Mouse (Mus musculus) stomach, postnatal 0 days (tissue): ENCODE results near the gene Eif5.

Experiments used
- CTCF ChIP-seq: IDR thresholded peaks from 2 replicates; pipeline ENCODE4 v1.5.1; 2016; ENCODE audit warnings: antibody characterized with exemption, low read depth, mild to moderate bottlenecking, moderate library complexity
- EP300 ChIP-seq: optimal IDR thresholded peaks from 2 replicates; pipeline ENCODE3; 2016; ENCODE audit warnings: antibody characterized with exemption

DNA sequence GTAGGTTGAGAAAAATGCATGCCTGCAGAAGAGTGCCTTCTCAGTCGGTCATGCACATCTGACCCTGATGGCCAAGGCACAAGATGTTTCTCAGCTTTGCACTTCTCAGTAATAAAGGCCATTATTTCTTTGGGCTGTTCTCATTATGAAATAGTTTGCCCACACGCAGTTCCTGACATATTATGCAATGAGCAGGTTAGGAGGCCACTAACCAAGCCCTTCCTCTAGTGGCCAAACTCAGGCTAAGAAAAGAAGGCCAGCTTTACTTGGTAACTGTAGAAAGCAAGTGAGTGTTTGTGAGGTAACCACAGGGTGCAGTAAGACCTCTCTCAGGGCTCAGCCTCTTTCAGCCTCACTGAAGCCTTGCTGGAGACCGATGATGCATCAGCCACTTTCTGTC, 12.9 kb upstream of the Eif5 start:
- TF ChIP-seq CTCF (no peak), EP300 (no peak)
